8 mouse cellular contexts compared by ENCODE assay signal in the genomic region with DNA sequence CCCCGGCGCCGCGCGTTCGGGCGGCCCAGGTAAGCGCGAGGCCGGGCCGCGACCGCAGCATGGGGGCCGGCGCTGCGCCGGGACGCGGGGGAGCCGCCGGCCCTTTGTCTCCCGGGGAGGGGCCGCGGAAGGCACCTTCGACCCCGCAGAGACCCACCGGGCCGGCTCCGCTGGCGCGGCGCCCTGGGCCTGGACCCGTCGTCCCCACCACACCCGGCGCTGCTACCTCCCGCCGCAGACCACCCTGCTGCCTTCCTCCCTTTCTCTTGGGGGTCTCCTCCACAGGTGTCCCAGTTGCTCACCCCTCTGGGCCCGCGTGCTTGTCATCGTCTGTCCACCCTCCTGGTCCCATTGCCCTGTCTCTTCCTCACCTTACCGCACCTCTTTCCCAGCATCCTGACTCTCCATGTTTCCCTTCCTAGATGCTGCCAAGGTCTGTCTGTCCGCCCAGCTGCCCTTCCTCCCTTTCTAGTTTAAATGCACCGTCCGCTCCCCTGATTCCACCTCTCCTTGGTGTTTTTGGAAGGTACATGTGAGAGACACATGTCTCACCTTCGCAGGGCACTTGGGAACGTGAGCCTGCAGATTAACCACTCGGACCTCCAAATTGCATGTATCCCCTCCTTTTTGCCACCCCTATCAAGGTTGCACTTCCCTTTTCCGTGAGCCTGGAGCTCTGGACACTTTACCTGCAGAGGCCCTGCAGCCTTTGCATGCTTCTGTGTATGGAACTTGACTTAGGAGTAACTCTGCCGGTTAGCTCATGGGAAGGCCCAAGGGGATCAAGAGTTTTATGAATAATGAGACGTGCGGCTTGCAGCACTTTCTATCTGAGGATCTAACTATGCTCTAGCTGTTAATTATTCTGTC. TPM values are rescaled to one million over a fixed set of nuclear protein-coding genes. Genes with fewer than 3 reads are reported as not detected.
DNase-seq lines count a peak whose midpoint lies in the region; ATAC-seq and TF ChIP-seq lines count a peak whose summit lies in the region.

No protein-coding gene starts in this region.

- H3K27me3 ChIP-seq in G1E (ENCODE audit: insufficient read depth, low read length): peaks cover 30% of the 10 kb centered on the region
- no peaks in the 10 kb centered on the region for H3K27me3 ChIP-seq in embryonic facial prominence, embryonic 13.5 days
- H3K27me3 ChIP-seq in kidney, embryonic 16.5 days (ENCODE audit: insufficient read depth, low read length): no peaks in the 10 kb centered on the region

- intact Hi-C loops in gastrocnemius, postnatal 36 days (cut with DNase I): no loop called here

- no peaks in the 10 kb centered on the region for H3K36me3 ChIP-seq in G1E (replicated peaks)
- H3K36me3 ChIP-seq in embryonic facial prominence, embryonic 13.5 days: no peaks in the 10 kb centered on the region
- H3K36me3 ChIP-seq in kidney, embryonic 16.5 days (ENCODE audit: insufficient read depth, low read length): no peaks in the 10 kb centered on the region

- TF ChIP-seq CTCF in G1E (IDR thresholded peaks at IDR 0.05; ENCODE audit: low read depth, low read length): no peak

- peaks cover 7% of the 10 kb centered on the region for H3K4me1 ChIP-seq in G1E (ENCODE audit: insufficient read depth, low read depth, low read length)
- peaks cover 18% of the 10 kb centered on the region for H3K4me1 ChIP-seq in embryonic facial prominence, embryonic 13.5 days
- peaks cover 24% of the 10 kb centered on the region for H3K4me1 ChIP-seq in kidney, embryonic 16.5 days (ENCODE audit: insufficient read depth, low read length)

- peak; percentile 32 for DNase-seq in kidney, adult 9 months
- DNase-seq in kidney, postnatal 10 days: no peak
- DNase-seq in G1E (ENCODE audit: low spot score): no peak
- DNase-seq in naive thymus-derived CD4-positive, alpha-beta T cell, adult 2 months (ENCODE audit: low read depth): peak; percentile 30
- DNase-seq in adrenal gland, postnatal 4 days (ENCODE audit: low spot score in 2 of 2): no peak
- no peak for DNase-seq in gastrocnemius, postnatal 36 days

- H3K9ac ChIP-seq in embryonic facial prominence, embryonic 13.5 days: peak overlapping the region; percentile 95
- peak overlapping the region; percentile 86 for H3K9ac ChIP-seq in kidney, embryonic 16.5 days (replicated peaks; ENCODE audit: low read length)

- H3K27ac ChIP-seq in embryonic facial prominence, embryonic 13.5 days: peak overlapping the region; percentile 84
- peak overlapping the region; percentile 60 for H3K27ac ChIP-seq in kidney, embryonic 16.5 days (ENCODE audit: low read length)

- H3K4me2 ChIP-seq in embryonic facial prominence, embryonic 13.5 days: peak overlapping the region; percentile 89
- peak overlapping the region; percentile 79 for H3K4me2 ChIP-seq in kidney, embryonic 16.5 days (replicated peaks; ENCODE audit: low read depth, low read length)

- H3K9me3 ChIP-seq in G1E (replicated peaks): no peaks in the 10 kb centered on the region
- no peaks in the 10 kb centered on the region for H3K9me3 ChIP-seq in embryonic facial prominence, embryonic 13.5 days
- H3K9me3 ChIP-seq in kidney, embryonic 16.5 days (ENCODE audit: low read length): no peaks in the 10 kb centered on the region

- peak overlapping the region; percentile 70 for H3K4me3 ChIP-seq in G1E (ENCODE audit: low read depth, low read length)
- H3K4me3 ChIP-seq in embryonic facial prominence, embryonic 13.5 days: peak overlapping the region; percentile 91
- H3K4me3 ChIP-seq in kidney, embryonic 16.5 days (ENCODE audit: low read length): peak overlapping the region; percentile 77

- ATAC-seq in G1E (ENCODE audit: extremely low read depth, insufficient number of reproducible peaks, low FRiP score, poor library complexity, severe bottlenecking): no peak
- no peak for ATAC-seq in embryonic facial prominence, embryonic 13.5 days (ENCODE audit: insufficient number of reproducible peaks, insufficient read depth, low FRiP score, low TSS enrichment, low read depth)
- ATAC-seq in kidney, embryonic 16.5 days (ENCODE audit: low FRiP score, low TSS enrichment): no peak; the same call in 1 of the 2 replicates

- 5% methylated on average over 16 of the region's 52 CpGs for WGBS in embryonic facial prominence, embryonic 13.5 days
- WGBS in kidney, embryonic 16.5 days: 4% methylated on average over 29 of the region's 52 CpGs

RNA-seq across cellular contexts. Expression of a gene that starts 0.6 kb away (rescaled TPM):
- total RNA-seq in G1E (2014; fragmentation: Nextera tagmentation) (0.98 TPM in 1 of 2 replicates, not detected in the other), G1E (2017) (0.87 and 1.3 TPM in 2 replicates)
- 1.4 and 2.9 TPM in 2 replicates for polyA plus RNA-seq in G1E (2012)
- 65.4 and 65.6 TPM in 2 replicates for polyA plus RNA-seq in embryonic facial prominence, embryonic 13.5 days (2015; fragmentation: Nextera tagmentation; extraction: Ambion mirVana)
- polyA plus RNA-seq in kidney, embryonic 16.5 days (2015; fragmentation: Nextera tagmentation; extraction: Ambion mirVana): 54.1 and 57.4 TPM in 2 replicates
- total RNA-seq in adrenal gland, postnatal 4 days (2021): 10 to 100 TPM; 44.7 to 44.8 TPM
- 10 to 100 TPM; 22.7 to 24.4 TPM for total RNA-seq in gastrocnemius, postnatal 36 days (2021)

RNA-seq across cellular contexts. Expression of a gene that starts 33.6 kb away (rescaled TPM):
- total RNA-seq in G1E (2014; fragmentation: Nextera tagmentation) (21.7 and 22.7 TPM in 2 replicates), G1E (2017) (50.7 and 54.8 TPM in 2 replicates)
- 8.3 and 12.2 TPM in 2 replicates for polyA plus RNA-seq in G1E (2012)
- 56.5 TPM in 2 replicates for polyA plus RNA-seq in embryonic facial prominence, embryonic 13.5 days (2015; fragmentation: Nextera tagmentation; extraction: Ambion mirVana)
- 45.9 and 47.6 TPM in 2 replicates for polyA plus RNA-seq in kidney, embryonic 16.5 days (2015; fragmentation: Nextera tagmentation; extraction: Ambion mirVana)
- total RNA-seq in adrenal gland, postnatal 4 days (2021): 10 to 100 TPM; 35.3 to 37.4 TPM
- 10 to 100 TPM; 10.7 to 14.2 TPM for total RNA-seq in gastrocnemius, postnatal 36 days (2021)

RNA-seq across cellular contexts. Expression of a gene that starts 33.6 kb away (rescaled TPM):
- total RNA-seq in G1E (2014; fragmentation: Nextera tagmentation): 6.3 and 10.8 TPM in 2 replicates
- total RNA-seq in G1E (2017): 8.5 and 10.5 TPM in 2 replicates
- 1.3 and 2.0 TPM in 2 replicates for polyA plus RNA-seq in G1E (2012)
- 9.2 and 10.2 TPM in 2 replicates for polyA plus RNA-seq in embryonic facial prominence, embryonic 13.5 days (2015; fragmentation: Nextera tagmentation; extraction: Ambion mirVana)
- 13.9 and 14.2 TPM in 2 replicates for polyA plus RNA-seq in kidney, embryonic 16.5 days (2015; fragmentation: Nextera tagmentation; extraction: Ambion mirVana)
- total RNA-seq in adrenal gland, postnatal 4 days (2021): 10 to 100 TPM; 10.1 to 12.3 TPM
- 10 to 100 TPM; 28.7 to 31.5 TPM for total RNA-seq in gastrocnemius, postnatal 36 days (2021)

RNA-seq across cellular contexts. Expression of a gene that starts 41.4 kb away (rescaled TPM):
- total RNA-seq in G1E (2014; fragmentation: Nextera tagmentation): not detected in 2 replicates
- not detected in 2 replicates for total RNA-seq in G1E (2017)
- not detected in 2 replicates for polyA plus RNA-seq in G1E (2012)
- 0.37 TPM in 1 of 2 replicates, not detected in the other for polyA plus RNA-seq in embryonic facial prominence, embryonic 13.5 days (2015; fragmentation: Nextera tagmentation; extraction: Ambion mirVana)
- polyA plus RNA-seq in kidney, embryonic 16.5 days (2015; fragmentation: Nextera tagmentation; extraction: Ambion mirVana): 0.41 and 0.82 TPM in 2 replicates
- total RNA-seq in adrenal gland, postnatal 4 days (2021): not detected
- total RNA-seq in gastrocnemius, postnatal 36 days (2021): not detected

Comparison
In these comparisons a context has a peak if more than half of its experiments do, and no peak if none do; other contexts are left out.
1. DNase-seq: peak in kidney, adult 9 months (single experiment) and naive thymus-derived CD4-positive, alpha-beta T cell, adult 2 months (single experiment); none in kidney, postnatal 10 days (single experiment), G1E (single experiment), adrenal gland, postnatal 4 days (0 of 2) and gastrocnemius, postnatal 36 days (0 of 2).
2. RNA of a gene that starts 0.6 kb away (total RNA-seq): 44.7 to 44.8 TPM in adrenal gland, postnatal 4 days and 22.7 to 24.4 TPM in gastrocnemius, postnatal 36 days; 0.87 to 1.3 TPM in G1E; every median in the first group is over 10 times any median in the second.
3. Peak in every context shown above with its lines, with median percentiles within 50 percentile points of each other: H3K4me3 ChIP-seq.